Mouse (Mus musculus): ENCODE results near the gene Dock1. TPM values are rescaled to one million over a fixed set of nuclear protein-coding genes. Genes with fewer than 3 reads are reported as not detected.

Gene Dock1
- total and polyA plus RNA-seq, 3 experiments, result not detected

- no peak overlapping the region for H3K9ac ChIP-seq (ENCODE audit: insufficient read depth, low read depth)
- no peak overlapping the region for H3K4me3 ChIP-seq (replicated peaks in 1 of 3; ENCODE audit: low read depth in 2 of 3, low read length in 2 of 3, poor library complexity in 1 of 3)
- H3K4me2 ChIP-seq (ENCODE audit: insufficient read depth, low read depth, poor library complexity, severe bottlenecking), result no peak overlapping the region
- TF ChIP-seq RCOR1 (conservative IDR thresholded peaks at IDR 0.05; ENCODE audit: low read depth, low read length) (no peak), TBP (conservative IDR thresholded peaks at IDR 0.05; ENCODE audit: low read depth, low read length) (no peak), MAZ (IDR thresholded peaks at IDR 0.05; ENCODE audit: low read depth, low read length) (no peak), BHLHE40 (IDR thresholded peaks at IDR 0.05; ENCODE audit: low read depth, low read length) (no peak), SIN3A (IDR thresholded peaks at IDR 0.05; ENCODE audit: low read length) (no peak), RAD21 (IDR thresholded peaks at IDR 0.05; ENCODE audit: low read depth, low read length) (no peak), MAFK (IDR thresholded peaks at IDR 0.05; ENCODE audit: insufficient replicate concordance, low read length) (no peak), POLR2AphosphoS2 (IDR thresholded peaks at IDR 0.05; ENCODE audit: low read depth, low read length) (no peak), CHD2 (IDR thresholded peaks at IDR 0.05; ENCODE audit: low read length) (no peak), CTCF (conservative IDR thresholded peaks at IDR 0.05 in 1 of 2, IDR thresholded peaks at IDR 0.05 in 1 of 2; ENCODE audit: low read depth in 2 of 2, low read length in 2 of 2) (no peak), USF1 (IDR thresholded peaks at IDR 0.05; ENCODE audit: low read depth, low read length) (no peak), NELFE (IDR thresholded peaks at IDR 0.05; ENCODE audit: low read depth, low read length) (no peak), SMC3 (IDR thresholded peaks at IDR 0.05; ENCODE audit: low read depth, low read length) (no peak)
- H3K79me2 ChIP-seq (replicated peaks; ENCODE audit: control insufficient read depth, extremely low read depth, insufficient read depth, poor library complexity, severe bottlenecking), result no peaks in the 10 kb centered on the region
- in situ Hi-C loops (cut with MboI; ENCODE audit: low pct_ligation_motif_present, low pct_unique_long_range_greater_than_20kb, low sequenced_read_pairs), result no loop called here
- H3K4me1 ChIP-seq (ENCODE audit: control insufficient read depth in 1 of 2, insufficient read depth in 2 of 2), result no peaks in the 10 kb centered on the region
- H3K27ac ChIP-seq (ENCODE audit: insufficient read depth, low read depth), result no peak overlapping the region
- H3K9me3 ChIP-seq (replicated peaks; ENCODE audit: low read length), result peaks cover 89% of the 10 kb centered on the region
- dilution Hi-C loops (cut with MboI; ENCODE audit: extremely low pct_ligation_motif_present, extremely low pct_unique_long_range_greater_than_20kb, low sequenced_read_pairs), result no loop called here
- no peaks in the 10 kb centered on the region for H3K27me3 ChIP-seq (replicated peaks)
- DNase-seq (ENCODE audit: extremely low read depth), result no peak
- H3K36me3 ChIP-seq (replicated peaks in 1 of 2; ENCODE audit: control insufficient read depth in 1 of 2, insufficient read depth in 1 of 2, low read length in 1 of 2), result no peaks in the 10 kb centered on the region
These were observed 81.0 kb downstream of the Dock1 start for GRCm38 (mm10) chr7:134751496-134751895.

DNA sequence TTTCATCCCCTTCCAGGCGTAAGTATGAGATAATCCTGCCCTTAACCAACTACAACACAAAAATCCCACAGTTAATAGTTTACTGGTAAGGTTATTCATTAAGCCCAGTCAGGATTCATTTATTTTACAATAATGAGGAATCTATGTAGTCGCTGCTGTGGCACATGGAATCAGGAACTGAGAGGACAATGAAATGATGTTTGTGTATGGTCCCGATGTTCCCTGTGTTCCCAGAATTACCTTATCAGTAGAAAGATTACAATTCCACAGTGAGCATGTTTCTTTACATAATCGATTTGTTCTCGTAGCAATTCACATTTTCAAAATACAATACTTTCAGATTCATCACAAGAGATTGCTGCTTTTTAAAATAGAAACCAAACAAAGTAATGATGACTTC is 83.0 kb downstream of the Dock1 start:
- no peaks in the 10 kb centered on the region for H3K79me2 ChIP-seq (replicated peaks; ENCODE audit: control insufficient read depth, extremely low read depth, insufficient read depth, poor library complexity, severe bottlenecking)
- no peak overlapping the region for H3K4me3 ChIP-seq (replicated peaks in 1 of 3; ENCODE audit: low read depth in 2 of 3, low read length in 2 of 3, poor library complexity in 1 of 3)
- no peaks in the 10 kb centered on the region for H3K36me3 ChIP-seq (replicated peaks in 1 of 2; ENCODE audit: control insufficient read depth in 1 of 2, insufficient read depth in 1 of 2, low read length in 1 of 2)
- H3K4me2 ChIP-seq (ENCODE audit: insufficient read depth, low read depth, poor library complexity, severe bottlenecking), result no peak overlapping the region
- no peak overlapping the region for H3K27ac ChIP-seq (ENCODE audit: insufficient read depth, low read depth)
- no peak for DNase-seq (ENCODE audit: extremely low read depth)
- no peak overlapping the region for H3K9ac ChIP-seq (ENCODE audit: insufficient read depth, low read depth)
- peaks cover 91% of the 10 kb centered on the region for H3K9me3 ChIP-seq (replicated peaks; ENCODE audit: low read length)
- dilution Hi-C loops (cut with MboI; ENCODE audit: extremely low pct_ligation_motif_present, extremely low pct_unique_long_range_greater_than_20kb, low sequenced_read_pairs), result no loop called here
- TF ChIP-seq PAX5 (IDR thresholded peaks at IDR 0.05; ENCODE audit: low read length) (no peak), POLR2A (IDR thresholded peaks at IDR 0.05; ENCODE audit: low read depth, low read length) (no peak), NELFE (IDR thresholded peaks at IDR 0.05; ENCODE audit: low read depth, low read length) (no peak), NRF1 (IDR thresholded peaks at IDR 0.05; ENCODE audit: low read depth, low read length) (no peak), ZC3H11A (IDR thresholded peaks at IDR 0.05; ENCODE audit: low read depth, low read length) (no peak)
- H3K27me3 ChIP-seq (replicated peaks), result no peaks in the 10 kb centered on the region
- no peaks in the 10 kb centered on the region for H3K4me1 ChIP-seq (ENCODE audit: control insufficient read depth in 1 of 2, insufficient read depth in 2 of 2)
- in situ Hi-C loops (cut with MboI; ENCODE audit: low pct_ligation_motif_present, low pct_unique_long_range_greater_than_20kb, low sequenced_read_pairs), result no loop called here

Data from CH12.LX (cell line).